Mouse (Mus musculus): Measurements from ENCODE around the gene Rps6kb1.

GRCm38 (mm10) chr11:86540476-86540845 lies 4.1 kb downstream of the Rps6kb1 start:
- TF ChIP-seq E2F4 (IDR thresholded peaks at IDR 0.05; ENCODE audit: borderline replicate concordance, low read depth, low read length) (no peak), POLR2A (IDR thresholded peaks at IDR 0.05; ENCODE audit: control insufficient read depth in 1 of 2, insufficient read depth in 1 of 2, low read depth in 1 of 2, low read length in 2 of 2, poor library complexity in 1 of 2) (no peak), CHD2 (IDR thresholded peaks at IDR 0.05; ENCODE audit: low read length) (no peak), CTCF (IDR thresholded peaks at IDR 0.05 in 2 of 3, conservative IDR thresholded peaks at IDR 0.05 in 1 of 3; ENCODE audit: control insufficient read depth in 1 of 3, insufficient read depth in 1 of 3, low read depth in 2 of 3, low read length in 3 of 3, poor library complexity in 1 of 3, severe bottlenecking in 1 of 3) (no peak), ZMIZ1 (IDR thresholded peaks at IDR 0.05; ENCODE audit: low read depth, low read length) (no peak), UBTF (IDR thresholded peaks at IDR 0.05; ENCODE audit: borderline replicate concordance, insufficient read depth, low read depth, low read length) (no peak), ZNF384 (IDR thresholded peaks at IDR 0.05; ENCODE audit: low read depth, low read length) (no peak), KAT2A (conservative IDR thresholded peaks at IDR 0.05; ENCODE audit: low read depth, low read length) (no peak), EP300 (IDR thresholded peaks at IDR 0.05; ENCODE audit: low read depth in 1 of 2, low read length in 2 of 2) (no peak), POLR2AphosphoS2 (IDR thresholded peaks at IDR 0.05; ENCODE audit: low read length) (no peak), GATA1 (IDR thresholded peaks at IDR 0.05; ENCODE audit: low read depth, low read length) (no peak)
